Mouse (Mus musculus) lung, postnatal 0 days (tissue): ENCODE results near the gene Pabpc4.

Source experiments
- CTCF ChIP-seq: IDR thresholded peaks from 2 replicates; pipeline ENCODE4 v1.5.1; 2016; ENCODE audit warnings: antibody characterized with exemption, mild to moderate bottlenecking
- EP300 ChIP-seq: IDR thresholded peaks from 2 replicates; pipeline ENCODE4 v1.6.1; 2016; ENCODE audit warnings: antibody characterized with exemption, mild to moderate bottlenecking, control low read depth

GRCm38 (mm10) chr4:123342091-123342641 is 80.0 kb downstream of the Pabpc4 start:
- TF ChIP-seq CTCF, result no peak
- TF ChIP-seq EP300, result no peak
